In genomic region chr6:55037799-55038670, GRCm38 (mm10) we compare ENCODE assay signal across 8 mouse cellular contexts. TPM values are rescaled to one million over a fixed set of nuclear protein-coding genes. Genes with fewer than 3 reads are reported as not detected.
A peak's percentile ranks its signal among the peaks of the same experiment; 100 is the strongest.
DNase-seq lines count a peak whose midpoint lies in the region; ATAC-seq and TF ChIP-seq lines count a peak whose summit lies in the region.

Gene Gars, plus strand, starts transcription at chr6:55038007.

- H3K9me3 ChIP-seq in embryonic facial prominence, embryonic 15.5 days (replicated peaks), result no peaks in the 10 kb centered on the region
- no peaks in the 10 kb centered on the region for H3K9me3 ChIP-seq in kidney, embryonic 14.5 days (ENCODE audit: control insufficient read depth, low read length)
- H3K9me3 ChIP-seq in limb, embryonic 15.5 days, result no peaks in the 10 kb centered on the region

- peak within 1 kb of the TSS; percentile 97 for H3K4me3 ChIP-seq in bone marrow, adult 2 months (replicated peaks; ENCODE audit: control insufficient read depth, low read depth, low read length)
- peak within 1 kb of the TSS; percentile 97 for H3K4me3 ChIP-seq in embryonic facial prominence, embryonic 15.5 days (replicated peaks)
- peak within 1 kb of the TSS; percentile 91 for H3K4me3 ChIP-seq in kidney, embryonic 14.5 days (ENCODE audit: low read length)
- peak within 1 kb of the TSS; percentile 99 for H3K4me3 ChIP-seq in limb, embryonic 15.5 days

- peak; percentile 95 for ATAC-seq in embryonic facial prominence, embryonic 15.5 days (ENCODE audit: insufficient number of reproducible peaks, low FRiP score, low TSS enrichment, low read depth)
- peak; percentile 97 for ATAC-seq in kidney, embryonic 14.5 days (ENCODE audit: low FRiP score, low TSS enrichment)
- peak; percentile 81 for ATAC-seq in limb, embryonic 15.5 days (ENCODE audit: insufficient number of reproducible peaks, low FRiP score, low TSS enrichment, low read depth)

- TF ChIP-seq CTCF in bone marrow, adult 2 months (IDR thresholded peaks at IDR 0.05; ENCODE audit: control insufficient read depth, insufficient read depth, low read length), result peak; percentile 3; the same call in 1 of the 2 replicates

- H3K36me3 ChIP-seq in embryonic facial prominence, embryonic 15.5 days, result no peaks in the 10 kb centered on the region
- no peaks in the 10 kb centered on the region for H3K36me3 ChIP-seq in kidney, embryonic 14.5 days (ENCODE audit: control insufficient read depth, insufficient read depth, low read length)
- no peaks in the 10 kb centered on the region for H3K36me3 ChIP-seq in limb, embryonic 15.5 days

- H3K4me2 ChIP-seq in embryonic facial prominence, embryonic 15.5 days (replicated peaks), result peak within 1 kb of the TSS; percentile 78
- peak within 1 kb of the TSS; percentile 83 for H3K4me2 ChIP-seq in kidney, embryonic 14.5 days (replicated peaks; ENCODE audit: low read depth, low read length)
- peak within 1 kb of the TSS; percentile 66 for H3K4me2 ChIP-seq in limb, embryonic 15.5 days

- peak within 1 kb of the TSS; percentile 97 for H3K9ac ChIP-seq in embryonic facial prominence, embryonic 15.5 days
- H3K9ac ChIP-seq in kidney, embryonic 14.5 days (ENCODE audit: low read depth, low read length), result peak within 1 kb of the TSS; percentile 95
- peak within 1 kb of the TSS; percentile 95 for H3K9ac ChIP-seq in limb, embryonic 15.5 days

- no peaks in the 10 kb centered on the region; the same call in 1 of the 2 replicates for H3K4me1 ChIP-seq in bone marrow, adult 2 months (ENCODE audit: control insufficient read depth, insufficient read depth, low read length)
- peaks cover 9% of the 10 kb centered on the region for H3K4me1 ChIP-seq in embryonic facial prominence, embryonic 15.5 days
- 0 out of 2 replicates have a peak, but pooled peaks cover 10% of the 10 kb centered on the region for H3K4me1 ChIP-seq in kidney, embryonic 14.5 days (ENCODE audit: control insufficient read depth, insufficient read depth, low read length)
- H3K4me1 ChIP-seq in limb, embryonic 15.5 days, result peaks cover 17% of the 10 kb centered on the region

- peak; percentile 96 for TF ChIP-seq POLR2A in bone marrow, adult 2 months (IDR thresholded peaks at IDR 0.05; ENCODE audit: borderline replicate concordance, control insufficient read depth, low read depth, low read length)

- peak; percentile 86 for DNase-seq in 416B (ENCODE audit: low read depth)
- peak; percentile 87 to 89 for DNase-seq in heart, adult 9 months (ENCODE audit: low spot score in 2 of 2)
- DNase-seq in monocyte, adult 2 months (ENCODE audit: low read depth in 1 of 2, low spot score in 2 of 2), result peak; percentile 59 to 81
- DNase-seq in spleen, postnatal 36 days (ENCODE audit: low spot score in 2 of 2), result peak; percentile 88 to 89

- WGBS in bone marrow, adult 2 months, result under 1% methylated on average over 87 of the region's 87 CpGs
- under 1% methylated on average over 87 of the region's 87 CpGs for WGBS in embryonic facial prominence, embryonic 15.5 days
- under 1% methylated on average over 86 of the region's 87 CpGs for WGBS in kidney, embryonic 14.5 days
- under 1% methylated on average over 70 of the region's 87 CpGs for WGBS in limb, embryonic 15.5 days

- peak within 1 kb of the TSS; percentile 95 for H3K27ac ChIP-seq in bone marrow, adult 2 months (ENCODE audit: control insufficient read depth, insufficient read depth, low read depth, low read length, poor library complexity)
- peak within 1 kb of the TSS; percentile 92 for H3K27ac ChIP-seq in embryonic facial prominence, embryonic 15.5 days (replicated peaks)
- H3K27ac ChIP-seq in kidney, embryonic 14.5 days (ENCODE audit: low read depth, low read length), result peak within 1 kb of the TSS; percentile 82
- H3K27ac ChIP-seq in limb, embryonic 15.5 days, result peak within 1 kb of the TSS; percentile 92

- H3K27me3 ChIP-seq in embryonic facial prominence, embryonic 15.5 days, result peaks cover 5% of the 10 kb centered on the region; the same call in 1 of the 2 replicates
- no peaks in the 10 kb centered on the region for H3K27me3 ChIP-seq in kidney, embryonic 14.5 days (ENCODE audit: control insufficient read depth, insufficient read depth, low read length)
- H3K27me3 ChIP-seq in limb, embryonic 15.5 days, result no peaks in the 10 kb centered on the region

RNA-seq across cellular contexts. Expression of gene Gars, which starts in this region (rescaled TPM):
- 31.7 and 85.0 TPM in 2 replicates for polyA plus RNA-seq in bone marrow, adult 2 months (2011; ENCODE audit: insufficient read depth, insufficient read length, low replicate concordance, missing spikeins)
- polyA plus RNA-seq in embryonic facial prominence, embryonic 15.5 days (2015; fragmentation: Nextera tagmentation; extraction: Ambion mirVana), result 131 and 134 TPM in 2 replicates
- polyA plus RNA-seq in kidney, embryonic 14.5 days (2014; fragmentation: Nextera tagmentation; extraction: Ambion mirVana), result 105 and 153 TPM in 2 replicates
- polyA plus RNA-seq in limb, embryonic 15.5 days (2015; fragmentation: Nextera tagmentation; extraction: Ambion mirVana), result 149 and 156 TPM in 2 replicates

Comparison
In these comparisons a context has a peak if more than half of its experiments do, and no peak if none do; other contexts are left out.
1. Peak in every context shown above with its lines: DNase-seq, ATAC-seq, H3K4me3 ChIP-seq and H3K27ac ChIP-seq.